Mouse (Mus musculus) heart, embryonic 13.5 days (tissue): Measurements from ENCODE around the gene Zic5. TPM values are rescaled to one million over a fixed set of nuclear protein-coding genes. Genes with fewer than 3 reads are reported as not detected.

Experiments
- ATAC-seq: fragments of 200-750 bp; cut with Nextera tagmentation; 2 replicates; pipeline ENCODE4 v1.8.0; 2017; ENCODE audit warnings: moderate TSS enrichment; ENCODE audit not compliant: insufficient number of reproducible peaks, low FRiP score, low TSS enrichment; ENCODE audit errors: extremely low read depth
- H3K27ac ChIP-seq: fragments of 300-500 bp; sonication (generic); replicated peaks from 2 replicates; pipeline ENCODE4 v1.5.1; 2015; ENCODE audit warnings: moderate library complexity, mild to moderate bottlenecking, inconsistent platforms
- H3K27me3 ChIP-seq: fragments of 300-500 bp; sonication (generic); replicated peaks from 2 replicates; pipeline ENCODE4 v1.6.1; 2015; ENCODE audit warnings: mild to moderate bottlenecking, inconsistent platforms
- H3K36me3 ChIP-seq: fragments of 300-500 bp; sonication (generic); 2 replicates; pipeline ENCODE4 v1.6.1; 2015; ENCODE audit warnings: mild to moderate bottlenecking, inconsistent platforms
- H3K4me1 ChIP-seq: fragments of 300-500 bp; sonication (generic); 2 replicates; pipeline ENCODE4 v1.6.1; 2015; ENCODE audit warnings: inconsistent platforms
- H3K4me2 ChIP-seq: fragments of 300-500 bp; sonication (generic); 2 replicates; pipeline ENCODE4 v1.6.1; 2015; ENCODE audit warnings: inconsistent platforms, mild to moderate bottlenecking, moderate library complexity
- H3K4me3 ChIP-seq: fragments of 300-500 bp; sonication (generic); 2 replicates; pipeline ENCODE4 v1.5.1; 2015; ENCODE audit warnings: moderate library complexity, mild to moderate bottlenecking, inconsistent platforms
- H3K9ac ChIP-seq: fragments of 300-500 bp; sonication (generic); 2 replicates; pipeline ENCODE4 v1.6.1; 2015; ENCODE audit warnings: inconsistent platforms, mild to moderate bottlenecking, moderate library complexity
- H3K9me3 ChIP-seq: fragments of 300-500 bp; sonication (generic); 2 replicates; pipeline ENCODE4 v1.6.1; 2016; ENCODE audit warnings: inconsistent platforms
- WGBS: fragments of 180-500 bp; shearing (Covaris S2); methylation state at CpG from one replicate; pipeline ENCODE4 v1.1.7; 2015; ENCODE audit warnings: mixed read lengths; 5-methylcytosine and 5-hydroxymethylcytosine counted together
- polyA plus RNA-seq: library from polyadenylated mRNA; unstranded; fragments of >200 nt; fragmentation: Nextera tagmentation; extraction: Ambion mirVana; gene quantifications from 2 replicates; pipeline ENCODE4 v1.2.1, GENCODE M21; 2015

Zic5 gene
- polyA plus RNA-seq, 1 experiment from 2014 or later: not detected

DNA sequence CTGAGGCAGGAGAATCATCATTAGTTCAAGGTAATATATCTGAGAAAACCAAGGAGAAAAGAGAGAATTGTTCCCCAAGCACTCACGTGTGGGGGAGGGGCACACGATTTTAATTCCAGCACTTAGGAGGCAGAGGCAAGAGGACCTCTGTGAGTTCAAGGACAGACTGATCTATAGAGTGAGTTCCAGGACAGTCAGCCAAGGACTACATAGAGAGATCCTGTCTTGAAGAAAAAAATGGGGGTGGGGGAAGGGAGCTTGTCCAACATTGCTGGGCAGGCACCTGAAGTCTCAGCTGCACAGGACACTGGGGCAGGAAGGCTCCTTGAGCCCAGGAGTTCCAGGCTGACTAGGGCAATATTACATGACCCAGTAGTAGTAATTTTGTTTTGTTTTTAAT, 50.7 kb downstream of the Zic5 start:
- no peak for ATAC-seq
- Histone ChIP-seq H3K27ac (no peak overlapping the region), H3K9ac (no peak overlapping the region), H3K4me2 (no peak overlapping the region), H3K27me3 (peaks cover 28% of the 10 kb centered on the region), H3K9me3 (no peaks in the 10 kb centered on the region), H3K36me3 (no peaks in the 10 kb centered on the region), H3K4me3 (no peak overlapping the region), H3K4me1 (no peaks in the 10 kb centered on the region)
- 77% methylated on average over 2 of the region's 2 CpGs for WGBS

DNA sequence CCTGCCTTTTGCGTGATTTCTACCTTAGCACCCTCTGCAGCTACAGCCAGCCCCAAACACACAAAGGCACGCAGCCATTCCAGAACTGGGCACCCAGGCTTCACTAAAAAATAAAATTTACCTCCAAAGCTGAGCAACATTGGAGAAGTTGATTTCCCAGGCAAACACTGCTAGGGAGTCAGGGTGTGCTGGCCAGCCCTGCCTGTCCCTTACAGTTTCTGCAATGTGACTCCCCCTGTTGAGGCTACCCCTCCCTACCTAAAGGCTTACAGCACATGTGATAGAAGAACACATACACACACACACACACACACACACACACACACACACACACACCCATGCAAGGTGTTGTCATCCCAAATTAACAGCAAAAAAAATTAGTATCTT, 51.9 kb downstream of the Zic5 start:
- 80% methylated on average over 2 of the region's 2 CpGs for WGBS
- ATAC-seq: no peak
- no peaks in the 10 kb centered on the region for H3K36me3 ChIP-seq

DNA sequence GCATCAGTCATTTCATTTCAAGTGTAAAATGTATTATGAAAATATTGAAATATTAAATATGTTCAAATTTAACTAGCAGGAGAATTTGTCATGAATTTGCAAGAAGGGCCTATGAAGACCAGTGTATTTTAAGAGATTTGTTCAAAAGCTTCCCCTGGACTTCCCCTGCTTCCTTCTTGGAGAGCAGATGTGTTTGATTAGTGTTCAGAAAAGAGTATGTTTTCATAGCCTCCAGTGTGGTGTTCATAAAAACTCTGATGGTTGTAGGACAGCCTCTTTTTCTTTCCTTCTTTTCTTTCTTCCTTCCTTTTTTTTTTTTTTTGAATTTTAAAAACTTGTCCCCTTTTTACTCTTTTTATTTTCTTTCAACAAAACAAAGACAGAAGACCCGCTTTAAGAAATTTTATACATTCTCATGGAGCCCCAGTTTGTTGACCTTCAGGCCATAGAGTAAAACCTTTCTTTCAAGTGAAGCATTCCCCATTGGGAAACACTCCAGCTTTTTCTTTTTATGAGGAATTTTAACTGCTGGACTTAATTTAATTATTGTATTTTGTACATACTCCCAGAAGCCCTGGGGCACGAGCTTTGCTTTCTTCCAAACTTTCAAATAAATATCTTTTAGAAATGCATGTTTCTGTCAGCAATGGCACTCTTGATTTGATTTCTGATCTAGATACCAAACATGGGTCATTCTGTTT, 52.5 kb downstream of the Zic5 start:
- ATAC-seq: no peak
- 67% methylated on average over 2 of the region's 2 CpGs for WGBS

More for the DNA sequence above, 51.9 kb downstream of the Zic5 start:
- Histone ChIP-seq H3K27ac (no peak overlapping the region), H3K4me1 (no peaks in the 10 kb centered on the region), H3K4me3 (no peak overlapping the region), H3K4me2 (no peak overlapping the region), H3K27me3 (peaks cover 39% of the 10 kb centered on the region), H3K9me3 (no peaks in the 10 kb centered on the region), H3K9ac (no peak overlapping the region)

More for the DNA sequence above, 52.5 kb downstream of the Zic5 start:
- Histone ChIP-seq H3K4me3 (no peak overlapping the region), H3K4me1 (no peaks in the 10 kb centered on the region), H3K9ac (no peak overlapping the region), H3K27ac (no peak overlapping the region), H3K27me3 (peaks cover 43% of the 10 kb centered on the region), H3K36me3 (no peaks in the 10 kb centered on the region), H3K9me3 (no peaks in the 10 kb centered on the region), H3K4me2 (no peak overlapping the region)

Other genes starting within 250 kb of the Zic5 start
- gene Gm5089, start 14.6 kb downstream of the Zic5 start, polyA plus RNA-seq: not detected in 2 replicates
- gene Zic2, start 9.8 kb upstream of the Zic5 start, polyA plus RNA-seq: not detected in 2 replicates
- gene Gm10837, start 24.9 kb upstream of the Zic5 start, polyA plus RNA-seq: 0.09 TPM in 1 of 2 replicates, not detected in the other
- gene Pcca, start 68.6 kb upstream of the Zic5 start, polyA plus RNA-seq: 22.6 and 22.8 TPM in 2 replicates